Mouse (Mus musculus) stomach, embryonic 15.5 days (tissue): ENCODE data around the gene Gprc5b. TPM values are rescaled to one million over a fixed set of nuclear protein-coding genes. Genes with fewer than 3 reads are reported as not detected.

Experiments used
- ATAC-seq: fragments of 200-750 bp; cut with Nextera tagmentation; 2 replicates; pipeline ENCODE4 v1.8.0; 2017; ENCODE audit warnings: low read depth, moderate number of reproducible peaks, moderate TSS enrichment; ENCODE audit not compliant: insufficient read depth, low FRiP score
- H3K27ac ChIP-seq: fragments of 300-500 bp; sonication (generic); 2 replicates; pipeline ENCODE4 v1.5.1; 2015; ENCODE audit warnings: mild to moderate bottlenecking, inconsistent platforms
- H3K27me3 ChIP-seq: fragments of 300-500 bp; sonication (generic); replicated peaks from 2 replicates; pipeline ENCODE4 v1.6.1; 2015; ENCODE audit warnings: inconsistent platforms
- H3K36me3 ChIP-seq: fragments of 300-500 bp; sonication (generic); 2 replicates; pipeline ENCODE4 v1.6.1; 2015; ENCODE audit warnings: inconsistent platforms
- H3K4me1 ChIP-seq: fragments of 300-500 bp; sonication (generic); 2 replicates; pipeline ENCODE4 v1.6.1; 2015; ENCODE audit warnings: inconsistent platforms
- H3K4me2 ChIP-seq: fragments of 300-500 bp; sonication (generic); 2 replicates; pipeline ENCODE4 v1.6.1; 2015; ENCODE audit warnings: mild to moderate bottlenecking, inconsistent platforms
- H3K4me3 ChIP-seq: fragments of 300-500 bp; sonication (generic); replicated peaks from 2 replicates; pipeline ENCODE4 v1.5.1; 2015; ENCODE audit warnings: inconsistent platforms
- H3K9ac ChIP-seq: fragments of 300-500 bp; sonication (generic); 2 replicates; pipeline ENCODE4 v1.6.1; 2015; ENCODE audit warnings: inconsistent platforms
- H3K9me3 ChIP-seq: fragments of 300-500 bp; sonication (generic); 2 replicates; pipeline ENCODE4 v1.6.1; 2016; ENCODE audit warnings: inconsistent platforms
- WGBS: fragments of 180-500 bp; shearing (Covaris S2); methylation state at CpG from one replicate; pipeline ENCODE4 v1.1.7; 2015; 5-methylcytosine and 5-hydroxymethylcytosine counted together
- polyA plus RNA-seq: library from polyadenylated mRNA; unstranded; fragments of >200 nt; fragmentation: Nextera tagmentation; extraction: Ambion mirVana; gene quantifications from 2 replicates; pipeline ENCODE4 v1.2.1, GENCODE M21; 2015

Gprc5b gene
- polyA plus RNA-seq, 1 experiment from 2014 or later = 3.0 TPM

DNA sequence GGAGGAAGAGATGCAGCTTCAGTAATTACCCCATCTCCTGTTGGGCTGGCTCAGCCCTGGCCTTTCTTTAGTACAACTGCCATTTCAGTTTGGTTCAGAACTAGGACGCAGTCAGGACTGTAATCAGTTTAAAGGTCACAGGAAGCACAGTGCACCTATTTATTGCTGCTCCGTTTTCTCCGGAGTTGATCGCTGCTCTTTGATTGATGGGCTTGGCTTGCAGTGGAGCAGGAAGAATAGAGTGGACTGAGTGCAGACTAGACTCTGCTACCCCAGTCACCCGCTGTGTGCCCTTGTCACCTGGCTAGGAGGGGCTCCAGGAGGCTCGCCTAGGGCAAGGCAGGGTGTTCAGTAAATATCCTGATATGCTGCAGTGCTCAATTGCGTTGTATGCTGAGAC is 51.8 kb downstream of the Gprc5b start:
- WGBS = 24% methylated on average over 7 of the region's 7 CpGs
- no peaks in the 10 kb centered on the region for H3K36me3 ChIP-seq
- H3K4me1 ChIP-seq = no peaks in the 10 kb centered on the region
- no peak overlapping the region for H3K4me3 ChIP-seq
- no peaks in the 10 kb centered on the region for H3K9me3 ChIP-seq
- H3K27me3 ChIP-seq = no peaks in the 10 kb centered on the region
- no peak overlapping the region for H3K9ac ChIP-seq
- peak; percentile 73; the same call in 1 of the 2 replicates for ATAC-seq
- H3K27ac ChIP-seq = no peak overlapping the region
- no peak overlapping the region for H3K4me2 ChIP-seq

DNA sequence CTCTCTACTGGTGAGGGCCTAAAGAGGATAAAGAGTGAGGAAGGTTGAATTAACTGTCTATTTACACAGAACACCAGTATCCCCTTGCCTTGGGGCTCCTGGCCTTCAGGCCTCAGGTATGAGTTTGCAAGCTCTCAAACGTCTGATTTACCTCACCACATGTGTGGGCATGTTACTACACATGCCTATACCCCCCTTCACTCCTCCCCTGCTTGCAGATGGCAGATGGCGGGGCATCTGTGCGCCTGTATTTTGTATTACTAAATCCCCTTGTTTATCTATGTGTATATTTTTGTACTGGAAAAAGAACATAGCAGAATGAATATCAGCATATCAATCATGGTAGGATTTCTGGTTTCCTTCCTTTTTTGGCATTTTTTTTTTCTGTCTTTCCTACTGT is 52.7 kb downstream of the Gprc5b start:
- no peaks in the 10 kb centered on the region for H3K36me3 ChIP-seq
- no peaks in the 10 kb centered on the region for H3K9me3 ChIP-seq
- H3K9ac ChIP-seq = no peak overlapping the region
- WGBS = 41% methylated on average over 3 of the region's 3 CpGs
- H3K27ac ChIP-seq = no peak overlapping the region
- H3K27me3 ChIP-seq = no peaks in the 10 kb centered on the region
- H3K4me3 ChIP-seq = no peak overlapping the region
- no peaks in the 10 kb centered on the region for H3K4me1 ChIP-seq
- H3K4me2 ChIP-seq = no peak overlapping the region
- ATAC-seq = no peak

- Histone ChIP-seq H3K27me3 (no peaks in the 10 kb centered on the region), H3K4me3 (no peak overlapping the region), H3K4me2 (no peak overlapping the region), H3K9me3 (no peaks in the 10 kb centered on the region), H3K4me1 (no peaks in the 10 kb centered on the region), H3K9ac (no peak overlapping the region), H3K36me3 (no peaks in the 10 kb centered on the region), H3K27ac (no peak overlapping the region)
- WGBS = 62% methylated on average over 11 of the region's 11 CpGs
- no peak for ATAC-seq
These were observed 57.3 kb downstream of the Gprc5b start for GRCm38 (mm10) chr7:118937469-118938387.

GRCm38 (mm10) chr7:118936844-118937243 is 58.2 kb downstream of the Gprc5b start:
- ATAC-seq = no peak
- 51% methylated on average over 4 of the region's 4 CpGs for WGBS

DNA sequence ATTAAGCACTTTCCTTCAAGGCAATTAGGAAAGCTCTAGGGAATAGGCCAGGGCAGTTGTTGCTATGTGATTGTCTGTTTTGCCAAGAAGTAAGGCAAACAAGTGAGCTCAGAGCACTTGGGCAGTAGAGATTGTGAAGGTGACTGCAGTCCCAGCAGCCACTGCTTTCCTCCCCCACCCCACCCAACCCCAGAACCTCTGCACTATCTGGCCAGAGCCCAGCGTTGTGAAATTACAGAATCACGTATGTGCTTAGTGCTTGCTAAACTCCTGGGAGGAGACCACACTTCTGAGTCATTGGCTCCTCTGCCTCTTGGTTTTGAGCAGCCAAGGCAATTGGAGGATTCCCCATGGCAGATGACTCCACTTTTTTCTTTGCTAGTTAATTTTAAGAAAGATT is 59.7 kb downstream of the Gprc5b start:
- WGBS = 63% methylated on average over 2 of the region's 2 CpGs
- Histone ChIP-seq H3K4me1 (0 out of 2 replicates have a peak, but pooled peaks cover 2% of the 10 kb centered on the region), H3K4me3 (no peak overlapping the region), H3K9me3 (no peaks in the 10 kb centered on the region), H3K9ac (no peak overlapping the region), H3K27me3 (no peaks in the 10 kb centered on the region), H3K36me3 (no peaks in the 10 kb centered on the region), H3K4me2 (no peak overlapping the region), H3K27ac (no peak overlapping the region)
- 0 out of 2 replicates have a peak, but pooled peaks have one; percentile 35 for ATAC-seq

More at GRCm38 (mm10) chr7:118936844-118937243, 58.2 kb downstream of the Gprc5b start:
- Histone ChIP-seq H3K4me1 (no peaks in the 10 kb centered on the region), H3K9ac (no peak overlapping the region), H3K36me3 (no peaks in the 10 kb centered on the region), H3K9me3 (no peaks in the 10 kb centered on the region), H3K27ac (no peak overlapping the region), H3K4me3 (no peak overlapping the region), H3K4me2 (no peak overlapping the region), H3K27me3 (no peaks in the 10 kb centered on the region)

DNA sequence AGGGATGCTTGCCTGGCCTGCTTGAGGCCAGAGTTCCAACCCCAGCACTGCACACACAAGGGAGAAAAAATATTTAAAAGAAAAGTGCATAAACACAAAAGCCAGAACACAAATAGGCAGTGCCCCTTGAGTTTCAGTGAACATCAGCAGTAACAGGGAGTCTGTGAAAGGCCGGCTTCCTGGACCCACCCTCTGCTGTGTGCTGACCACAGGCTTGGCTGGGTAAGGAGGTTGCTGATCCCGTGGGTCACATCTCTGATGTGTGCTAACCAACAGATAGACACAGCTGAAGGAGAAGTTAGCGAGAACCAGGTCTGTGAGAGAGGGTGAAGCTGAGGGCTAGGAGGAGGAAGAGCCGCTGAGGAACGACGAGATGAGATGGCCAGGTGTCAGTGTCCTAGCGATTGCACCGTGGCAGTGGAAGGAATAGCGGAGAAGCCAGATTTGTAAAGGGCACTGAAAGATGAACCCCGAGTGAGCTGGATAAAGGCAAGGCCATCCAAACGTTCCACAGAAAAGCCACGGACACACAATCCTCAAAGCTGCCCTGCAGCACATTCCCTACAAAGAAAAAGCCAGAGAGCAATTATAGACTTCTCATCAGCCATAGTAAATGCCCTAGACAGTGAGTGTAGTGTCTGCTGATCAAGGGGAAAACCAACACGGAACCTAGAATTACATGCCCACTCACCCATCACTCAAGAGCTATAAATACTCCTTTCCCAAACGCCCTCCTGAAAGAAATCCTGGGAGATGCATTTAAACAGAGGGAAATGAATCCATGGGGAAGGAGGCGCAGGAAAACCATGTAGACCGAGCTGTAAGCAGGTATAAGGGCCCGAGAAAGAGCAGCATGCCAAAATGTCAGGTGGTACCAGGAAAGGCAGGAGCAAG is 63.3 kb downstream of the Gprc5b start:
- Histone ChIP-seq H3K27ac (no peak overlapping the region), H3K9me3 (no peaks in the 10 kb centered on the region), H3K9ac (no peak overlapping the region), H3K36me3 (no peaks in the 10 kb centered on the region), H3K4me1 (0 out of 2 replicates have a peak, but pooled peaks cover 8% of the 10 kb centered on the region), H3K4me2 (no peak overlapping the region), H3K27me3 (no peaks in the 10 kb centered on the region), H3K4me3 (no peak overlapping the region)
- ATAC-seq = no peak
- 80% methylated on average over 17 of the region's 17 CpGs for WGBS

DNA sequence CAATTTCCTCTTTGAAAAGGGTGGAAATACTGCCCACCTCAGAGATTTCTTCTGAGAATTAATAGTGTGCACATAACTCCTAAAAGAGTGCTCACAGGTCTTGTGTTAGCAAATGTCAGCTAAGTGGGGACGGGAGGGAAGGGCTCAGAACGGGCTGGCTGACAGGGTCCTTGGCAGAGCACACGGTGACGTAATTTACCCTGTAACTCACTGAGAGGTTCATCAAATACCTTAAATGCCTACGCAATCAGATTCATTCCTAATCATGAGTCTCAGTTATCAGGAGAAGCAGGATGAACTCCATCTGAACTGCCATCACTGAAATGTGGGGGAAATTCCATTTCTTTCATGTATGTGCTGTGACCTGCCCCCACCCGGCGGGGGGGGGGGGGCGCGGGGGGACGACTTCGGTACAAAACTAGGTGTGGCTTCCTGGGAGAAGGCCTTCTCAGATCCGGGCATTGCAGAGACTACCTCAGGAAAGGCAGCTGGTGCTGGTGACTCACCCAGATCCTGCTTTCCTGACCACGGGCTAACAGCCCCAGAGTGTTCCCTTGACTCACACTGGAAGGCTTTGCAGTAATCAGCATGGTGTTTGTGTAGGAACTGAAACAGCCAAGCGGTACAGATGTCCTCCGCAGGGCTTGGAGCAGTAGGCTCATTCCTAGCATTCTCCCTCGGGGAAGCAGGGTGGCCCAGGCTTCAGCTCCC is 65.3 kb downstream of the Gprc5b start:
- Histone ChIP-seq H3K36me3 (no peaks in the 10 kb centered on the region), H3K27ac (peak overlapping the region; percentile 58; the same call in 1 of the 2 replicates), H3K27me3 (no peaks in the 10 kb centered on the region), H3K9me3 (no peaks in the 10 kb centered on the region), H3K4me2 (peak overlapping the region; percentile 17; the same call in 1 of the 2 replicates), H3K4me1 (0 out of 2 replicates have a peak, but pooled peaks cover 8% of the 10 kb centered on the region), H3K9ac (no peak overlapping the region), H3K4me3 (no peak overlapping the region)
- peak; percentile 83 for ATAC-seq
- 17% methylated on average over 16 of the region's 16 CpGs for WGBS

- Histone ChIP-seq H3K27me3 (no peaks in the 10 kb centered on the region), H3K4me2 (no peak overlapping the region), H3K9ac (no peak overlapping the region), H3K36me3 (no peaks in the 10 kb centered on the region), H3K9me3 (no peaks in the 10 kb centered on the region), H3K4me1 (0 out of 2 replicates have a peak, but pooled peaks cover 8% of the 10 kb centered on the region), H3K27ac (no peak overlapping the region), H3K4me3 (no peak overlapping the region)
- ATAC-seq = no peak
- WGBS = 58% methylated on average over 8 of the region's 8 CpGs
These were observed 66.1 kb downstream of the Gprc5b start for GRCm38 (mm10) chr7:118928916-118929315.

DNA sequence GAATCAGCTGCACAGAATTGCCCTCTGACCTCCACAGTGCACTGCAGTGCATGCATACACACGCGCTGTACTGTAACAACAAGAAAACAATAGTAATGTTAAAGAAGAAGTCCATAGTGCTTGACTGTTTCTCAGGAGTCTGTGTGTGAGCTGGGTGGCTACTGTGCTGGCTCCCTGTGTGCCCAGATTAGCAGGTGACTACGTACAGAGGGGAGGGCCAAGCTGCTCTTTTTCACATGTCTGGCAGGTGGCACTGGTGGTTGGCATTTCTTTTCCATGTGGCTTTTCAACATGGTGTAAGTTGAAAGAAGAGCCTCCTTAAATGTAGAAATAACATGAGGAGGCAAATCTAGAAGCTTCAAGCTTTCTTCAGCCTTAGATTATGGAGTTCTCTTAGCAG is 66.7 kb downstream of the Gprc5b start:
- WGBS = 91% methylated on average over 3 of the region's 3 CpGs
- no peak for ATAC-seq
- Histone ChIP-seq H3K4me3 (no peak overlapping the region), H3K9me3 (no peaks in the 10 kb centered on the region), H3K4me2 (no peak overlapping the region), H3K4me1 (0 out of 2 replicates have a peak, but pooled peaks cover 8% of the 10 kb centered on the region), H3K27ac (no peak overlapping the region), H3K9ac (no peak overlapping the region), H3K27me3 (no peaks in the 10 kb centered on the region), H3K36me3 (no peaks in the 10 kb centered on the region)

DNA sequence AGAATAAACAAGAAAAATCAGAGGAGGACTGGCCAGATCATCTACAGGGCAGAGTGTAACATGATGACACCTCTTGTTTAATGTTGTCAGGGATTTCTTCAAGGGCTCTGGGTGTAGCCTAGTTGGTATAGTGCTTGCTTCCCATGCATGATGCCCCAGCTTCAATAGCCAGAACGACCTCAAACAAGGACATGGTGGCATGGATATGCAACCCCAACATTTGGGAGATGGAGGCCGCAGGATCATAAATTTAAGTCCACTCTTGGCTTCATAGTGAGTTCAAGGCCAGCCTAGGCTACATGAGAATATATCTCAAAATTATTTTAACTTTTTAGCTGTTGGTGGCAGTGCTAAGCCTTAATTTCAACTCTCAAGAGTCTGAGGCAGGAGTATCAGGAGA is 67.7 kb downstream of the Gprc5b start:
- H3K4me2 ChIP-seq = no peak overlapping the region
- 0 out of 2 replicates have a peak, but pooled peaks cover 8% of the 10 kb centered on the region for H3K4me1 ChIP-seq
- H3K4me3 ChIP-seq = no peak overlapping the region
- H3K9ac ChIP-seq = no peak overlapping the region
- no peak for ATAC-seq
- H3K27me3 ChIP-seq = no peaks in the 10 kb centered on the region
- no peaks in the 10 kb centered on the region for H3K9me3 ChIP-seq
- H3K36me3 ChIP-seq = no peaks in the 10 kb centered on the region
- 85% methylated on average over 2 of the region's 2 CpGs for WGBS
- H3K27ac ChIP-seq = no peak overlapping the region

DNA sequence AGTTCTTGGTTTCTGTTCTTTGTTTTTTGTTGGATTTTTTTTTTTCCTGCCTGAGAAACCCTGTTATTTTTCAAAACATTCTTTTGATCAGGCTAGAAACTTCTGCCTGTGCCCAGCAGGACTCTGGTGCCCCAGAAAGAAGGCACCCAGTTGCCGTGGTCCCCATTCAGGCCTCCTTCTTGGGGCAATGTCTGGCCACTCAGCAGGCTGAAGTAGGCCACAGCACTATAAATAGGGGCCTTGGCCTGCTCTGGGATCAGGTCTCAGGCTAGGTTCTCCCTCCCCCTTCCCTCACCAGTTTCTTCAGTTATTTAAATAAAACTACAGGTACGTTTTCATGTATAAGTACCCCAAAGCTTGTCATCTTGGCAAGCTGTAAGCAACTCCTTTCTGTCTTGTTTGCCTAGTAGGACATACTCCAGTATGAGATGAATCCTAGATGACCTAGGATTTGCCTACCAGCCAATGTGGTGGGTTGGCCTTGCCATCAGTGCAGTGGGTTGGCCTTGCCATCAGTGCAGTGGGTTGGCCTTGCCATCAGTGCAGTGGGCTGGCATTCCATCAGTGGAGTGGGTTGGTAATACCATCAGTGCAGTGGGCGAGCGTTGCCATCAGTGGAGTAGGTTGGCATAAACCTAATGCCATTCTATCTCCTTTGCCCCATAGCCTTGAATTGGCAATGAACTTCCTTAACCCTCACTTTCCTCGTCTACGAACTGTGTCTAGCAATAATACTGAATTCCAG is 68.3 kb downstream of the Gprc5b start:
- no peaks in the 10 kb centered on the region for H3K36me3 ChIP-seq
- no peak overlapping the region for H3K9ac ChIP-seq
- no peak overlapping the region for H3K27ac ChIP-seq
- no peaks in the 10 kb centered on the region for H3K9me3 ChIP-seq
- no peaks in the 10 kb centered on the region for H3K27me3 ChIP-seq
- ATAC-seq = no peak
- no peak overlapping the region for H3K4me3 ChIP-seq
- 87% methylated on average over 6 of the region's 6 CpGs for WGBS
- no peak overlapping the region for H3K4me2 ChIP-seq
- 0 out of 2 replicates have a peak, but pooled peaks cover 8% of the 10 kb centered on the region for H3K4me1 ChIP-seq
